Mouse (Mus musculus) left cerebral cortex, postnatal 25 days (tissue): ENCODE data around the gene Adck2. TPM values are rescaled to one million over a fixed set of nuclear protein-coding genes. Genes with fewer than 3 reads are reported as not detected.

Experiments
- DNase-seq, 2 experiments: peaks; one replicate each; pipeline ENCODE4 v3.0.0; 2022; ENCODE audit warnings: low spot score in 2 of 2, mixed read lengths in 1 of 2
- intact Hi-C: fragments of 180-260 bp; cut with DNase I; formaldehyde crosslinking; loops from one replicate; pipeline ENCODE4 v1.15.1; 2025
- total RNA-seq, 2 experiments: library from RNA; stranded (reverse); gene quantifications; 2 replicates each; pipeline ENCODE4 v1.2.3; 2021

Gene Adck2
- total RNA-seq: 10 to 100 TPM; 28.1 to 31.0 TPM

DNA sequence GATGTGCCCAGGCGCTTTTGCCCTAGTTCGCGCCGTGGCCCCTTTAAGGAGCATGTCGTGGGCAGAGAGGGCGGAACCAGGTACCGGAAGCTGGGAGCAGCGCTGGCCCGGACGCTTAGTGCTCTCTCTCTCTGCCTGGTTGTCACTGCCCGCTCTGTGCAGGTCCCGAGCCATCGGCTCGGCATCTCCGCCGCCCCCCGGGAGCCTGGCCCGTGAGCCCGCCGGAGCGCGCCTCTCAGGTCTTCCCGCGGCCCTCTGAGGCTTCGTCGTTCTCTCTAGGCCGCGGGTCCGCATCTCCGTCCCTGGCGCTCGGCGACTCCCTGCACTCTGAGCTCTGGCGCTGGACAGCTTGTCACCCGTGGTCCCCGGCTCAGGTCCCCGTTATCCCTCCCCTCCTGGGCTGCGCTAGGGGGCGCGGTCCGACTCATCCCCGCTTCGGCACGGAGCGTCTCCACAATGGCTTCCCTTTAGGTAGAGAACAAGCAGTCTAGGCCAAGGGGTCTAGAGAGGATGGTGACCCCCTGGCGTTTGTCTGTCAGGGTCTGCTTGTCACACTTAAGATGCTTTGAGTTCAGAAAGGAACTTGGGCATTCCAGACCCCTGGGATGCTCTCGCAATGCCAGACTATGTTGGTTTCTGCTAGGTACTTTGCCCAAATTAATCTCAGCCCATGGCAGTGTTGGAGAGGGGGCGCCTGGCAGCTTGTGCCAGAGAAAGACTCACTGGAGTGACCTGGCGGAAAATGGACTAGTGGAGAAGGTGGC, at the start of gene Adck2:
Gene Adck2 (plus strand): TSS at position 83 of the 764 bp plus-strand sequence.
- intact Hi-C loops: no loop called here

DNA sequence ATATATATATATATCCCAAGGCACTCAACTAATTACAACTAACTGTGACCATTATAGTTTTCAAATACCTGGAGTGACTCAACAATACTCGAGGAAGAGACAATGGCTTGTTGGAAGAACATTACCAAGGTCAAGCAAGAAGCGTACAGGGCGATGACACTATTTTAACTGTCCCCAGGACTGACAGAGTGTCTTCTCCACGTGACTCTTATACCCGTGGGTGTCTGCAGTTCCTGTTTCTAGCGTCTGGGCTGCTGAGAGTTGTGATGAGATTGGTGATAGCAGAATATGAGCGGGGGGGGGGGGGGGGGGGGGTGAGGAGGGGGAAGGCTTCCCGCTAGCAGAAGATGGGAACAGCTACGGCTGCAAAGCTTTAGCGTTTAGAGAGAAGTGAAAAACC, 46.9 kb upstream of the Adck2 start:
- DNase-seq: peak in 1 of 2 experiments; percentile 26
- intact Hi-C loops: no loop called here

More for the DNA sequence above, at the start of gene Adck2:
- DNase-seq: peak; percentile 78 to 87

DNA sequence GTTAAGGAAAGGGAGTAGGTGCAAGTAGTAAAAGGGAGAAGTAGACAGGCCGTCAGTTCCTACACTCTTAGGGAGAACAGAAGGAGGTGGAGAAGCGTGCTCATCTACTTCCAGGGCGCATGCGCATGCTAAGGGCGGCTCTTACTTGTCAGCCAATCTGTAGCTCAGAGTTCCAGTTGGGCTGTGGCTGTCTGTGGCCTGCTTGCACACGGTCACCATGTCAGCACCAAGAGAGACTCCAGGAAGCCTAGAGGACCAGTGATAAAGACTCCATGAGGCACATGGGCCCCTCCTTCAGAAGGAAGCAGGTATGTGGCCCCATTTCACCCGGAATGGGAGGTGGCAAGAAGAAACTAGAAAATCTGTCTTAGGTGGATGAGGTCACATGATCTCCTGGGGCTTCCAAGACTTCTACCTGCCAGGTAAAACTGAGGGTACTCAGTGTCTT, 46.3 kb upstream of the Adck2 start:
- DNase-seq: peak; percentile 44 to 62
- intact Hi-C loops: no loop called here

DNA sequence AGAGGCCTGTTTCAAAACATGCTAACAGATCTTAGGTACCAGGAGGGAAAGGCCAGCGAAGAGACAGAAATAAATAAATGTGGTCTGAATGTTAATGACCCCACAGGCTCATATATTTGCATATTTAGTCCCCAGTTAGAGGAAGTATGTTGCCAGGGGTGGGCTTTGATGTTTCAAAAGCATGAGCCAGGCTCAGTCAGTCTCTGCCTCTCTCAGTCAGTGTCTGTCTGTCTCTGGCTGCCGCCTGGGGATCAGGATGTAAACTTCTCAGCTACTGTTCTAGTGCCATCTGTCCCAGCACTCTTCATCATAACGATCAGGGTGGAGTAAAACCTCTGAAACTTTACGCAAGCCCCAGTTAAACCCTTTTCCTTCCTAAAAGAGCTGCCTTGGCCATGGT, 45.9 kb upstream of the Adck2 start:
- intact Hi-C loops: no loop called here
- no peak for DNase-seq

DNA sequence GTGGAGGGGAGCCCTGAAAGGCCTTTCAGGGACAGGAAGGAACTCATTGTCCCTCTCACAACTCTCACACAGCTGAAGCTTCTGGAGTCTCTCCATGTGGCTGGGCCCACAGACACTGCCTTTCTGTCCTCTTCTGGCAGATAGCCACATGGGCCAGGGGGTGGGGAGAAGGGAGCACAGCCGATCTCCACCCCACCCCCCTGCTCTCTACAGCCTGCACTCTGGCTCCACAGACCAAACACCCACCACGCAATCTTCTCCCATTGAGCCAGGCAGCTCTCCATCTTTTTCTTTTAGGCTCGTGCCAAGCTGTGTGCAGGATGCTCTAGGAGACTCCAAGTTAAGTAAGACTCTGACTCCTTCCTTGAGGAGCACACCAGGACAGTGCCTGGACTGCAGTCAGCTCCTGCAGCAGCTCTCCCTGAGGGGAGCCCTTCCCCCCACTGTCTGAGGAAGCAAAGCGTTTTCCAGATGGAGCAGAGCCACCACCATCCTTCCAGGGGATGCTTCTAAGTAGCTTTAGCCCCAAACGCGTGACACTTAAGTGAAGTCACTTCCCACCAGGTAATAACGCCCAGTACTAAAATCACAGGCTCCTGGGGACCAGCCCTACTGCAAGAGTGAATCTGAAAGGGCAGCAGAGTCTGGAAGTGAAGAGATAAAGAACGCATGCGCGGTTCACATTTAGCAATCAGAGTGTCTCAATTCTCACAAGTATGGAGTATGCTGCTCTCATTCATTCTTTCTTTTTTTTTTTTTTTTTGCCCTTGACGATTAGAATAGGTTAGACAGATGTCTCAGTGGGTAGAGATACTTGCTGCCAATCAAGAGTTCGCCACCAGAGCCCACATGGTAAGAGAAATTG, 44.8 kb upstream of the Adck2 start:
- intact Hi-C loops: no loop called here
- peak; percentile 61 to 76 for DNase-seq

DNA sequence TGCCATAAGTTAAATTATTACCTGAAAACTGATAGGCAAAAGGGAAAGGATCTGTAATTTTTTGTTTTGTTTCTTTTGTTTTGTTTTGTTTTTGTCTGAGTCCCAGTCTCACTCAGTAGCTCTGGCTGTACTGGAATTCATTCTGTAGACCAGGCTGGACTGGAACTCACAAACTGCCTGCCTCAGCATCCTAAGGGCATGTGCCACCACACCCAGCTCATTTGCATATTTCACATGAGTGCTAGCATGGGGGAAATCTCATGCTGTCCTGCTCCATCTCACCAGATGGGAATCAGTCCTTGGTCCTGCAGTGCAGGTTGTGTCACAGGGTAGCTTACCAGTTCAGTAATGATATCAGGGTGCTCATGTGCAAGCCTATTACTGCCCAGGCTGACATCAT, 38.7 kb upstream of the Adck2 start:
- intact Hi-C loops: no loop called here

DNA sequence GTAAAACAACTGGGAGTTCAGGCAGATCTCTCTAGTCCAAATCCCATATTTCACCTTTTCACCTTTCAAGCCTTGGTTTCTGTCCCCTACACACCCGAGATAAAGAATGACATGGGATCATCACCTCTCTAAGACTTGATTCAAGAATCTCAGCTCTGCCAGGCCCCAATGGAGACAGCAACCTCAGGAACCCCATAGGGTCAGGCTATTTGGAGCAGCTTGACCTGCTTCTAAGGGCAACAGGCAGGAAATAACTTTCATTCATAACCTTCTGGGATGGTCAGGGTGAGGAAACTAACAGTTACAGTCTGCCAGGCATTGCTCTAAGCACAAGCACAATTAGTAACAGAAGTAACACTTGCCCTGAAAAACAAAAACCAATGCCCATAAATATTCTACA, 37.1 kb upstream of the Adck2 start:
- intact Hi-C loops: no loop called here
- no peak for DNase-seq

More for the DNA sequence above, 38.7 kb upstream of the Adck2 start:
- no peak for DNase-seq

DNA sequence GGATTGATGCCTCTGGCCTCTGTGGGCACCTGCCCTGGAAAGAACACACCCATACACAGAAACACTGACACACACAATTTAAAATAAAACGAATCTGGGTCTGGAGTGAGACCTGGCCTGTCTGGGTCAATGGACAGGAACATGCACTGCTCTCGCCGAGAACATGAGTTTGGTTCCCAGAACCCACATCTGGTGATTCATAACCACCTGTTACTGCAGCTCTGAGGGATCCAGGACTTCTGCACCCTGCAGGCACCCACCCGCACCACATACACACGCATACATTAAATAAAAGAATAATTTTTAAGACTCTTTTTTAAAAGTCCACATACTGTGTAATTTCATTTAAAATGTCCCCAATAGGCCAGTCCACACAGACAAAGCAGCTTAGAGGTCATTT, 36.4 kb upstream of the Adck2 start:
- intact Hi-C loops: no loop called here
- no peak for DNase-seq

DNA sequence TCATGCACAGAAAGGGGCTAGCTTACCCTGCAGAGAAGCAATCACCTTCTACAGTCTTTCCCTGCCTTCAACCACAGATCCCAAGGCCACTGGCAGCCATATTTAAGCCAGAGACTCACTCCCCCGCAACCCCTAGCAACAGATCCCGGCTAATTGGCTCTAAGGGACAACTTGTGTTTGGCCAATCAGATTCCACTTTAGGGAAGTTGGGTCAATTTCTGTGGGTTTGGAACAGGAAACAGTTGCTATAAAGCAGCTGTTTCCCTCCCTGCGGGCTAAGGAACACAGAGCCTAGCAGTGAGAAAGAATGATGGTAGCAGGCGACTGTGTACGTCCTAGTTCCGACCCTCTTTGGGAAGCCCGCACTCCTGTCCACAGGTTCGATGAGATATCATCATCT, 35.4 kb upstream of the Adck2 start:
- intact Hi-C loops: no loop called here
- no peak for DNase-seq

DNA sequence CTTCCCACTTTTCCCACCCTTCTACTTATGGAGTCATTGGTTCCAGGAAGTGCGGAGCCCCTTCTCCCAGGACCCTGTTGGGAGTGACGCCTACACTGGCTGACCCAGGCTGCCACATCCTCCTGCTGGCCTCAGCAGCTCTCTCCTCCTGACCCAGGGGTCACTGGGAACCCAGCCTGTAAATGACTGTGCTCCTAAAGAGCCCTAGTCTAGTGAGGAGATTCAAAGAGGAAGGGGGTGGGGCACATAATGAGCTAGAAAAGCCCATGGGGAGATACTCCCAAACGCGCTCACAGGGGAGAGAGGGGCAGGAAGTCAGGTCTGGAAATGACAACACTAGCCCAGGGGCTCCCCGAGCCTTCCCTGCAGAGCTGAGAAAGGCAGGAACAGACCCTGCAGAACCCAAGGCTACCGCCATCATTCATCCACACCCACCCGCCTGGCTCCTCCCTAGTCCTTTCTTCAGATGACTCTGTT, 34.0 kb upstream of the Adck2 start:
- DNase-seq: no peak
- intact Hi-C loops: no loop called here

DNA sequence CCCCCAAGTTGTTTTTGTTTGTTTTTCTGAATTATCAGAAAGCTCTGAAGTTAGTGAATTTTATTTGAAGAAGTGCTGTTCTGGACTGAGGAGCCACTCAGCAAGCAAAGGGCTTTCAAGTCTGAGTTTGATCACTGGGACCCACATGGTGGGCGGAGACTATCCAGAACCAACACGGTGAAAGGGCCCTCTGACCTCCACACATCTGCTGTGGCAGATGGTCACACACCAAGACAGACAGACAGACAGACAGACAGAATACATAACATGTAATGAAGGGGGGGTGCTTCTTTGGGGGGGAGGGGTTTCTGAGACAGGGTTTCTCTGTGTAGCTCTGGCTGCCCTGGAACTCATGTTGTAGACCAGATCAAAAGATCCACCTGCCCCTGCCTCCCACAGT, 33.1 kb upstream of the Adck2 start:
- intact Hi-C loops: no loop called here
- no peak for DNase-seq

DNA sequence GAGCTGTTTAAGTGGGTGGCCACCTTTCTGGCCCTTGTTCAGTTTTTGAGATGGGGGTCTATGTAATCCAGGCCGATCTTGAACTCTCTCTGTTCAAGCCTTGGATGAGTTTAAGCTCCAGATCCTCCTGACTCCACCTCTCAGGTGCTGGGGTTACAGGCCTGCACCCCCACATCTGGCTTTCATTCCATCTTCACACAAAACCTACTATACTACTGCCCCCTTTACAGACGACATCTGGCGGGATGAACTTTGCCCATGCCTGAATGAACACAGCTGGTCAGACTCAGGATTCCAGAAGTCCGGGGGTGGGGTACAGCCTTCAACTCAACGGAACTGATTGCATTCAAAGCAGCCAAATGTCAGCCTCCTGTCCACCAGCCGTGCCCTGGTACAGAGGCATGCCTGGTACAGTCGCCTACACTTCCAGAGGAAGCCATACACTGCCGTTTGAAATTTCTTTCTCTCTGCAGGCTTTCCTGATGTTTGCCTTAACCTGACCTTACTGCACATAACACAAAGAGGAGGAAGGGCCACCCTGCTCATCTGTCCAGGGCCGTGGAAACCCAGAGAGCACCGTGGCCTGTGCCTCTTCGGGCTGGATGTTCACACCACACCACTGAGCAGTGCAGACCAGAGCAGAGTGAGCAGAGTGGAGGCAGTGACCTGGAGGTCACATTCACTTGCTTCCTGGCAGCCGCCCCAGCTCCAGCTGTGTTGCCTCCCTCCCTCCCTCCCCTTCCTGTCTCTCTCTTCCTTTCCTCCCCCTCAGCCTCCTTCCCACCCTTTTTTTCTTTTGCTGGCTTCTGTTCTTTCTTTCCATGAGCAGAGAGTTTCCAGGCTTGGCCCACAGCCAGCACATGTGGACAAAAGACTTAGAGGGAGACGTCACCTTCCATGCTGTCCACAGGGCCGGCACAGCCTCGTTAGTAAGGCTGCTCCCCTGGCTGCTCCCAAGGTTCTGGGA, 30.8 kb upstream of the Adck2 start:
- peak; percentile 45 to 59 for DNase-seq
- intact Hi-C loops: no loop called here

DNA sequence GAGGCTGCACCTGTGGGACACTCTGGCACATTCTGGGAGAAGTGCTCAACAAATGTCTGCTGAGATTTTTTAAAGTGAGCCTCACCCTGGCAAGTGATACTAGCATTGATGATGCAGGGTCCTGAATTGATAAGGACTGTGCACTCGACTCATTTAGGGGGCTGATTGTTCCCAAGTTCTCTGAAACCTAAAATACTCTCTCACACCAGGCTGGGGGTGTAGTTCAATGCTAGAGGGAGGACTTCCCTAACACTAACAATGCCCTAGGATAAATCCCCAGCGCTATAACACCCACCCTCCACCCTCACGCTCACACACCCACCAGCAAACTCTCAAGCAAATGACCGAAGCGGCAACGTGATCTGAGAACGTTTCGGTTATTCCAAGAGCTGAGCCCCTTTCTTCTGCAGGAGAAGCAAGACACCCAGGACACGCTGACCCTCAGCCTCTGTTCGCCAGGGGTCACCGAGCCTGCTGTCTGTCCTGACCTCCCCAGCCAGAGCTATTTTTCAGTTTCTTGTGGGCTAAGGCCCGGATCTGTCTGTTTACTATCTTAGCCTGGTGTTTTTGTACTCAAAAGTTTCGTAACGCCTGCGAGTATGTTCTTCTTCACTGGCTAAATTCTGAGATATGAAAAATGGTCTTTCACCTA, 29.8 kb upstream of the Adck2 start:
- no peak for DNase-seq
- intact Hi-C loops: no loop called here

DNA sequence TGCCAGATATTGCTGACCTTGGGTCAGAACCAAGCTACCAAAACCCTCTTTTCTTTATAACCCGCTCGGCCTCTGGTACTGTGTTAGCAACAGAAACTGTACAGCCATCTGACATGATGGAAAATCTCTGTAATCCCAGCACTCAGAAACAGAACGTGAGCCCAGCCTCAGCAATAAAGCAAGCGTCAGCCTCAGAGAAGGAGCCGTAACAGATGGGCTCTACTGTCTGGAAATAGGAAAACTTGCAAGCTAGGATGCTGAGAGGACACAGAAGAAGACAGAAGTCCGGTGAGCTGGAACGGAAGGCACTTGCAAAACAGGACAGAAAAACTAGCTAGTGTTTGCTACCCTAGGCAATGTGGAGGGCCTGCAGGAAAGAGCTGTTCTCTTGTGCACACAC, 28.2 kb upstream of the Adck2 start:
- intact Hi-C loops: no loop called here
- peak in 1 of 2 experiments; percentile 35 for DNase-seq

DNA sequence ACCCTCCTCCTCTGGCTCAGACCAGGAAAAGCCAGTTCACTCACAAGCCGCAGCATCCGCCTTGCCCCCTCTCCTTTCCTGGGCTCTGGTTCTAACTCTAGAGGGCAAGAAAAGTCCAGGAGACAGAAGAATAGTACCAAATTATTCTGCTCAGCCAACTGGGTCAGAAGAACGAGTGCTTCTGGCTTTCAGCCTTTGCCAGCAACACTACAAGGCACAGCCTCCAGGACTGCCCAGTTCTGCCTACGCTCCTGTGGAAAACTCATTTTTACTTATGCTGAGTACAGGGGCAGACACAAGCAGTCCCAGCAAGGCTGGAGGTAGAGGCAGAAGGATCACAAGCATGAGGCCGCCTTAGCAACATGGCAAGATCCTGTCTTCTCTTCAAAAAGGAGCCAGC, 25.6 kb upstream of the Adck2 start:
- intact Hi-C loops: no loop called here
- peak in 1 of 2 experiments; percentile 33 for DNase-seq

DNA sequence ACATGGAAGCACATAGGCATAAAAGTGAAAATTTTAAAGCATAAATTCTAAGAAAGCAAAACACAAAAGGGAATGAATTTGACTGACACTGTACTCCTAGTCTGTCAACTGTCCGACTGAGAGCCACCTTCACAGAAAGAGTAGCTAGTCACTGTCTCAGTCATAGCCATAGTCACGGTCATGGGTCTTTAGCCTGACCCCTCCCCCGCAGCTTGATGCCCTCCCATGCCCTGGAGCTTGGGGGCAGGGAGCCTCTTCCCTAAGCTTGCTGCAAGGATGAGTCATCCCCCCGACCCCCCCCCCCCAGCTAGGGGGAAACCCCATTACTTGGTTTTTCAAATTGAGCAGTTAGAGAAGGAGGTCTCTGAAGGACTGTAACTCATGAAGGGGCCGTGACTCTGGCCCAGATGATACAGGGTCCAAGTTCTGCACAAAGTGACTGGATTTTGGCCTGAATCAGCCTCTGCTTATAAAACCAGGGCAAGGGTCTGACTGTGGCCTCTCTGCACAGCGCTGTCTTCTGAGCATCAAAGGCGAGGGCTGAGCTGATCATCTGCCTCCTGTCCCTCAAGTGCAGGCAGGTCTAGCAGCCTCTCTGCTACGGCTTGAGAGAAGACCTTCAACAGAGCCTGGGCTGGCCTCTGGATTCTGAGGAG, 21.6 kb upstream of the Adck2 start:
- no peak for DNase-seq
- intact Hi-C loops: no loop called here

DNA sequence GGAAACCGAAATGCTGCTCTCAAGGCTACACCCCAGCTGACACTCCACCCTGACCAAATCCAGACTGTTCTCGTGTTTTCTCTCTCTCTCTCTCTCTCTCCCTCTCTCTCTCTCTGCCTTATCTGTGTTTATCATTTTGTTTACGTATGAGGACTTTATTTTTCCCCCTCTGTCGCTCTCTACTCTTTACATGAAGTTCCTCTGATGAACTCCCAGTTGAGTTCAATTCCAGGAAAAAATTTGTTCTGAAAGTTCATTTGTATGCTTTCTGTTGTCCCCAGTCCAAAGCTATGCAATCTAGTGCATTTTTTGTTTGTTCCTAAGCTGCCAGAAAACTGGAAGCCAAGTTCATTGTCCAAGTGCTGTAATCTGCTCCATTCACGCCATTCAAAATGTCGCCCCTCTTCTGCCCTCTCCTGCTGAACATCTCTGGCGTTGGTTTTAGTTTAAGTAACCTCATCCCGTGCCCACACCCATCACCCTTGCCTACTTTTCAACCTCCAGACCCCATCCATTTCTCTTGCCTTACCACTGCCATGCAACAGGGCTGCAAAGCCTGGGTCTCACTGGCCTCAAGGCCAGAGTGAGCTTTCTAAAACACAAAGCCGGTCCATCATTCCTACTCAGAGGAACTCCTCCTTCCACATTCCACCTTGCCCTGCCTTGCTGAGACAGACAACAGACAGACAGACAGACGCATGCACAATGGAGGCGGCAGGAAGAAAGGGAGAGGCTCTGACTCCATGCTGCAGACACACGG, 18.6 kb upstream of the Adck2 start:
- intact Hi-C loops: loop anchor here (5.0 kb wide), 1 partner anchor 38 kb away; no protein-coding TSS in a partner anchor
- DNase-seq: no peak

DNA sequence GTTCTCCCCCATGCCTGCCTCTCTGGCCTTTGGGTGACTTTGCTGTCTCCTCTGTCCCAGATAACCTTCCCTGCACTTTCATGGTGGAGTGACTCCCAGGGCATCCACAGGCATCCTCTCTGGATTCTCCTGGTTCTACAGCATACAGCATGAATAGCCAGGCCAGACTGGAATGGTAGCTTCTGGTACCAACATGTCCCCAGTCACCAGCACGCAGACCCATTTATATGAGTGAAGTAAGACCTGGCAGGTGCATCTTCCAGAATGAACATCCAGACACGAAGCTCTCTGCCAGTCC, 18.1 kb upstream of the Adck2 start:
- DNase-seq: no peak
- intact Hi-C loops: loop anchor here (5.0 kb wide), 1 partner anchor 38 kb away; no protein-coding TSS in a partner anchor
